Mouse (Mus musculus) neural tube, embryonic 14.5 days (tissue): ENCODE data around the gene Pou6f1. TPM values are rescaled to one million over a fixed set of nuclear protein-coding genes. Genes with fewer than 3 reads are reported as not detected.

Experiments
- ATAC-seq: fragments of 200-750 bp; cut with Nextera tagmentation; 2 replicates; pipeline ENCODE4 v1.8.0; 2017; ENCODE audit warnings: low read depth, mild to moderate bottlenecking, moderate TSS enrichment, moderate library complexity
- H3K27ac ChIP-seq: fragments of 300-500 bp; sonication (generic); 2 replicates; pipeline ENCODE4 v1.5.1; 2014; ENCODE audit warnings: low read depth, mild to moderate bottlenecking, control low read depth, low read length, moderate library complexity, mixed read lengths
- H3K27me3 ChIP-seq: fragments of 300-500 bp; sonication (generic); 2 replicates; pipeline ENCODE4 v1.6.1; 2014; ENCODE audit warnings: low read length; ENCODE audit not compliant: control insufficient read depth, insufficient read depth
- H3K36me3 ChIP-seq: fragments of 300-500 bp; sonication (generic); 2 replicates; pipeline ENCODE4 v1.6.1; 2014; ENCODE audit warnings: low read length, mixed read lengths; ENCODE audit not compliant: control insufficient read depth, insufficient read depth
- H3K4me1 ChIP-seq: fragments of 300-500 bp; sonication (generic); 2 replicates; pipeline ENCODE4 v1.6.1; 2014; ENCODE audit warnings: low read length; ENCODE audit not compliant: control insufficient read depth, insufficient read depth
- H3K4me2 ChIP-seq: fragments of 300-500 bp; sonication (generic); 2 replicates; pipeline ENCODE4 v1.6.1; 2014; ENCODE audit warnings: mild to moderate bottlenecking, low read depth, low read length, control low read depth
- H3K4me3 ChIP-seq: fragments of 300-500 bp; sonication (generic); 2 replicates; pipeline ENCODE4 v1.5.1; 2014; ENCODE audit warnings: low read depth, low read length, control low read depth, mixed read lengths
- H3K9ac ChIP-seq: fragments of 300-500 bp; sonication (generic); replicated peaks from 2 replicates; pipeline ENCODE4 v1.6.1; 2014; ENCODE audit warnings: low read depth, mild to moderate bottlenecking, control low read depth, low read length, mixed read lengths
- H3K9me3 ChIP-seq: fragments of 300-500 bp; sonication (generic); 2 replicates; pipeline ENCODE4 v1.6.1; 2016; ENCODE audit warnings: low read length; ENCODE audit not compliant: control insufficient read depth
- WGBS: fragments of 180-500 bp; shearing (Covaris S2); extraction: QIAGEN DNeasy Blood & Tissue Kit; methylation state at CpG from one replicate; pipeline ENCODE4 v1.1.7; 2014; 5-methylcytosine and 5-hydroxymethylcytosine counted together
- polyA plus RNA-seq: library from polyadenylated mRNA; unstranded; fragments of >200 nt; fragmentation: Nextera tagmentation; extraction: Ambion mirVana; gene quantifications from 2 replicates; pipeline ENCODE4 v1.2.1, GENCODE M21; 2014

Pou6f1 gene
- polyA plus RNA-seq, 1 experiment from 2014 or later: 49.7 TPM

DNA sequence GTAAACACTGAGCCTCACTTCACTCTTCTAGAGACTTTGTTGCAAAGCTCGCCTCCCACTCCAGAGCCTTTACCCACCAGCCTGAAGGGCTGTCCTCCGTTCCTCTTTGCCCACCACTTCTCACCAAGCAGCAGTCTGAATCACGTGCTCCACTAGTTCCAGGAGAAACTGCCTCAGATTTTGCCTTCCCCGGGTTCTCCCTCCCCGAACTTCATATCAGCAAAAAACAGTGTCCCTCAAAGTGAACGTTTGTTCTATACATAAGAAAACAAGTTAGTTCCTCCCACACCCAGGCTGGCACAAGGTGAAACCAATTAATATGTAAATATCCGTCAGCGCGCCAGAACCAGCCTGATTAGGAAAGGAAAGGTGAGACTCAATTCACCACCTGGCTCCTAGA is 35.5 kb upstream of the Pou6f1 start:
- Histone ChIP-seq H3K27me3 (peaks cover 29% of the 10 kb centered on the region), H3K4me3 (no peak overlapping the region), H3K27ac (no peak overlapping the region), H3K9me3 (no peaks in the 10 kb centered on the region), H3K4me1 (peaks cover 13% of the 10 kb centered on the region), H3K9ac (no peak overlapping the region), H3K4me2 (no peak overlapping the region), H3K36me3 (no peaks in the 10 kb centered on the region)
- WGBS: 6% methylated on average over 9 of the region's 9 CpGs
- no peak for ATAC-seq

DNA sequence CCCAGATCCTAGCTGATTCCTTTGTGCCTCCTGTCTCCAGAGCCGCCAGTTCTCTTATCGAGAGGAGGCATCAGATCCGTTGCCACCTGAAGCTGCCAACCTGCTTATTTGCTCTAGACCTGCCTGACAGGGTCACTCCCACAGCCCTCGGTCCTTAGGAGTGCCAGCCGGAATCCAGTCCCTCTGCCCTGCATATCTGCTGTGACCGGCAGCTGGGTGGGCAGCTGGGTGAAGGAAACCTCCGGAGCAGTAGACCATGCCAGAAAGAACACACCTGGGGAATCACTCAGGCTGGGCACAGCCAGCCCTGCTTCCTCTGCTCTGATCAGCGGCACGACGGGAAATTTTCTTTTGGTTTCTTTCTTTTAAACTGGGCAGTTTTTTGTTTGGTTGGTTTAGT is 33.6 kb upstream of the Pou6f1 start:
- WGBS: 84% methylated on average over 10 of the region's 10 CpGs
- no peak for ATAC-seq
- H3K36me3 ChIP-seq: no peaks in the 10 kb centered on the region
- no peak overlapping the region for H3K9ac ChIP-seq
- peaks cover 13% of the 10 kb centered on the region for H3K4me1 ChIP-seq
- peaks cover 28% of the 10 kb centered on the region for H3K27me3 ChIP-seq
- H3K4me3 ChIP-seq: no peak overlapping the region
- no peak overlapping the region for H3K27ac ChIP-seq
- no peaks in the 10 kb centered on the region for H3K9me3 ChIP-seq
- H3K4me2 ChIP-seq: no peak overlapping the region

- H3K4me2 ChIP-seq: no peak overlapping the region
- 90% methylated on average over 5 of the region's 5 CpGs for WGBS
Measured at GRCm38 (mm10) chr15:100632323-100632722, 32.5 kb upstream of the Pou6f1 start.

DNA sequence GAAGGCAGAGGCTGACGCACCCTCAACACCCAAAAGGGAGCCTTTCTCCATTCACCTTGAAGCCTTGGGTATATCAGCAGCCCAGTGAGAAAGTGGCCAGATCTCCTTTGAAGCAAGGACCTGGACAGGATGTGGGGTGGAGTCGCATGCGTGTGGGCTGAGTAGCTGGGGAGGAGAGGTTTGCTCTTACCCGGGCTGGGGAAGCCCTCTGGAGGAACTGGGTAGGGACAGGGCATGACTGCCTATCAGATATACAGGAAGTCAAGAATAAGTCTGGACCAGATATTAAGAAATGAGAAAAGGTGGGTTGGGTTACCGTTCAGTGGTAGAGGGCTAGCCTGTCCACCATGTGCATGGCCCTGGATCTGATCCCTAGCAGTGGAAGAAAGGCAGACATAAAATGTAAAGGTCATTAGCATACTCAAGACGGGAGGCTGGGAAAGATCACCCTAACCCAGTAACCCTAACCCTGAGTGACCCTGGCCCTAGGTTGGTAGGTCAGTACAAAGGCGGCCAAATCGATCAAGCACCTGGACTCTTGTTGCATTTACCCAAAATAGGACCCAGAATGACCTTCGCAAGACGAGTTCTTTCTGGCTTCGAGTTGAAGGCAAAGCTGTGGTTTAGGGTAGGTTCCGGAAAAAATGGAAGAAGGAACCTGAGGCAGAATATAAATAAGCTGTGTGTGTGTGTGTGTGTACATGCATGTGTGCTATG is 31.8 kb upstream of the Pou6f1 start:
- no peak overlapping the region for H3K27ac ChIP-seq
- H3K36me3 ChIP-seq: no peaks in the 10 kb centered on the region
- WGBS: 85% methylated on average over 12 of the region's 12 CpGs
- H3K9me3 ChIP-seq: no peaks in the 10 kb centered on the region
- no peak overlapping the region for H3K9ac ChIP-seq
- H3K4me2 ChIP-seq: no peak overlapping the region
- H3K27me3 ChIP-seq: peaks cover 17% of the 10 kb centered on the region
- H3K4me1 ChIP-seq: peaks cover 5% of the 10 kb centered on the region
- no peak for ATAC-seq
- no peak overlapping the region for H3K4me3 ChIP-seq

More at GRCm38 (mm10) chr15:100632323-100632722, 32.5 kb upstream of the Pou6f1 start:
- Histone ChIP-seq H3K36me3 (no peaks in the 10 kb centered on the region), H3K4me3 (no peak overlapping the region), H3K27ac (no peak overlapping the region), H3K4me1 (peaks cover 12% of the 10 kb centered on the region), H3K27me3 (peaks cover 24% of the 10 kb centered on the region), H3K9me3 (no peaks in the 10 kb centered on the region), H3K9ac (no peak overlapping the region)
- ATAC-seq: no peak

GRCm38 (mm10) chr15:100630126-100630525 is 30.3 kb upstream of the Pou6f1 start:
- H3K9ac ChIP-seq: no peak overlapping the region
- no peak overlapping the region for H3K27ac ChIP-seq
- no peaks in the 10 kb centered on the region for H3K4me1 ChIP-seq
- H3K9me3 ChIP-seq: no peaks in the 10 kb centered on the region
- WGBS: 59% methylated on average over 3 of the region's 3 CpGs
- no peak overlapping the region for H3K4me3 ChIP-seq
- H3K36me3 ChIP-seq: no peaks in the 10 kb centered on the region
- no peak overlapping the region for H3K4me2 ChIP-seq
- H3K27me3 ChIP-seq: peaks cover 4% of the 10 kb centered on the region; the same call in 1 of the 2 replicates
- no peak for ATAC-seq

DNA sequence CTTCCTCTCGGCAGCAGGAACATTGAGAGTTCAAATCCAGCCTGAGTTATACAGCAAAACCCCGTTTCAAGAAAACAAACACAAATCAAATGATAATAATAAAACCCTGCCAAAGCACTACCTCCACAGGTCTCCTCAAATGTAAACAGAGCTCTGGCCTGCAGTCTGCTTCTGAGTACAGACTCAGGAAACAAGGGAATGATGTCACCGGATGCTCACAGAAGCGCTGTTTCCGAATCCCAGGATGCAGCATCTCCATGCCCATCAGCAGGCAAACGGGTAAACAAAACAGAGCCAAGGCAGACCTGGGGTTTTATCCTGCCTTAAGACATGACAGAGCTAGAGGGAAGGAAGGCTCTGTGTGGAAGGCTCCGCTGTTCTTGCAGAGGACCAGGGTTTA is 29.0 kb upstream of the Pou6f1 start:
- Histone ChIP-seq H3K36me3 (no peaks in the 10 kb centered on the region), H3K4me1 (no peaks in the 10 kb centered on the region), H3K4me3 (no peak overlapping the region), H3K9ac (no peak overlapping the region), H3K27ac (no peak overlapping the region), H3K27me3 (no peaks in the 10 kb centered on the region; the same call in 1 of the 2 replicates), H3K4me2 (no peak overlapping the region), H3K9me3 (no peaks in the 10 kb centered on the region)
- no peak for ATAC-seq
- 51% methylated on average over 7 of the region's 7 CpGs for WGBS

GRCm38 (mm10) chr15:100627774-100628370 is 28.1 kb upstream of the Pou6f1 start:
- Histone ChIP-seq H3K27me3 (no peaks in the 10 kb centered on the region), H3K4me2 (no peak overlapping the region), H3K4me1 (no peaks in the 10 kb centered on the region), H3K27ac (no peak overlapping the region), H3K36me3 (no peaks in the 10 kb centered on the region), H3K9ac (no peak overlapping the region), H3K9me3 (no peaks in the 10 kb centered on the region), H3K4me3 (no peak overlapping the region)
- WGBS: 3% methylated on average over 11 of the region's 11 CpGs
- ATAC-seq: no peak

DNA sequence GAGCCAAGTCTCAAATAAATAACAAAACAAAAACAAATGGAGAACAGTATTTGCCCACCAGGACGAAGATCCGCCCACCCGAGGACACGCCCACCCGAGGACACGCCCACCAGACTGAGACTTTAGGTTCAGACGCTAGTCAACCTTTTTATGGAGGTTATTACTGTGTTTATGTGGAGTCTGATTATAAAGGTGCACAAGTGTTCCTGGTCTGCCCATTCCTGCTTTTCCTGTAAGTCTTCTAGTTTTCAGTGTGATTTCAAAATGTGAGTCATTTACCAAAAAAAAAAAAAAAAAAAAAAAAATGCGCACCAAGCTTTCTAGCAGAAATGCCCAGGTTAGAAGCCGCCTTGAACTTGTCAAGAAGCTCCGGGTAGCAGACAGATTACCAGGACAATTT is 27.5 kb upstream of the Pou6f1 start:
- Histone ChIP-seq H3K36me3 (no peaks in the 10 kb centered on the region), H3K4me2 (no peak overlapping the region), H3K9ac (no peak overlapping the region), H3K4me1 (no peaks in the 10 kb centered on the region), H3K4me3 (no peak overlapping the region), H3K9me3 (no peaks in the 10 kb centered on the region), H3K27ac (no peak overlapping the region), H3K27me3 (no peaks in the 10 kb centered on the region)
- ATAC-seq: no peak
- 14% methylated on average over 10 of the region's 10 CpGs for WGBS

DNA sequence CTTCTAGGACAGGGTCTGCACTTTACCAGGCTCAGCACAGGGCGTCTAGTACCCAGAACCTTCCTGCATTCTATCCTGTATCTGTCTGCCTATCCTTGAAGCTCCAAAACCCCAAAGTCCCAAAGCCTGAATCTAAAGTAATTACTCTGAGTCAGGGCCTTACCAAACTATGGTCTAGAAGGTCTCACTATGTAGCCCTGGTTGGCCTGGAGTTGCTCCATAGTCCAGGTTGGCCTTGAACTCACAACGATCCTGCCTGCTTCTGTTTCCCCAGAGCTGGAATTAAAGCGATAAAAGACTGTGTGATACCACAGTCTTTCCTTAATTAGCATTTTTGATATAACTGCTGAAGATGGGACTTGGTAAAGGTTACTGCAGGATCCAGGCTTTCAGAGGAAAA is 24.7 kb upstream of the Pou6f1 start:
- Histone ChIP-seq H3K9ac (no peak overlapping the region), H3K27me3 (no peaks in the 10 kb centered on the region), H3K4me3 (no peak overlapping the region), H3K4me2 (no peak overlapping the region), H3K9me3 (no peaks in the 10 kb centered on the region), H3K4me1 (no peaks in the 10 kb centered on the region), H3K27ac (no peak overlapping the region), H3K36me3 (0 out of 2 replicates have a peak, but pooled peaks cover 3% of the 10 kb centered on the region)
- ATAC-seq: no peak
- WGBS: 88% methylated on average over 3 of the region's 3 CpGs
